Mouse (Mus musculus): ENCODE results near the gene Pex14.

GRCm38 (mm10) chr4:148945476-148945881 is 154.2 kb downstream of the Pex14 start:
- TF ChIP-seq POLR2A (IDR thresholded peaks at IDR 0.05; ENCODE audit: borderline replicate concordance, control insufficient read depth, low read depth, low read length) (no peak), CTCF (IDR thresholded peaks at IDR 0.05; ENCODE audit: control insufficient read depth, insufficient read depth, low read length) (no peak)

Data from bone marrow, adult 2 months (tissue).